Mouse (Mus musculus) hindbrain, embryonic 16.5 days (tissue): ENCODE results near the gene Ppp1r12b. TPM values are rescaled to one million over a fixed set of nuclear protein-coding genes. Genes with fewer than 3 reads are reported as not detected.

Experiments used
- ATAC-seq: fragments of 200-750 bp; cut with Nextera tagmentation; 2 replicates; pipeline ENCODE4 v1.8.0; 2017; ENCODE audit warnings: moderate TSS enrichment, moderate library complexity
- H3K27ac ChIP-seq: fragments of 300-500 bp; sonication (generic); 2 replicates; pipeline ENCODE4 v1.5.1; 2014; ENCODE audit warnings: low read depth, mild to moderate bottlenecking, control low read depth, low read length, moderate library complexity
- H3K27me3 ChIP-seq: fragments of 300-500 bp; sonication (generic); replicated peaks from 2 replicates; pipeline ENCODE4 v1.6.1; 2014; ENCODE audit warnings: low read length; ENCODE audit not compliant: control insufficient read depth, insufficient read depth
- H3K36me3 ChIP-seq: fragments of 300-500 bp; sonication (generic); 2 replicates; pipeline ENCODE4 v1.6.1; 2014; ENCODE audit warnings: mild to moderate bottlenecking, low read length, moderate library complexity, mixed read lengths; ENCODE audit not compliant: control insufficient read depth, insufficient read depth
- H3K4me1 ChIP-seq: fragments of 300-500 bp; sonication (generic); 2 replicates; pipeline ENCODE4 v1.6.1; 2014; ENCODE audit warnings: low read depth, low read length; ENCODE audit not compliant: control insufficient read depth, insufficient read depth
- H3K4me2 ChIP-seq: fragments of 300-500 bp; sonication (generic); 2 replicates; pipeline ENCODE4 v1.6.1; 2014; ENCODE audit warnings: mild to moderate bottlenecking, low read length, control low read depth, moderate library complexity
- H3K4me3 ChIP-seq: fragments of 300-500 bp; sonication (generic); 2 replicates; pipeline ENCODE4 v1.5.1; 2014; ENCODE audit warnings: mild to moderate bottlenecking, low read length, control low read depth, moderate library complexity
- H3K9ac ChIP-seq: fragments of 300-500 bp; sonication (generic); 2 replicates; pipeline ENCODE4 v1.6.1; 2014; ENCODE audit warnings: low read depth, mild to moderate bottlenecking, control low read depth, low read length, moderate library complexity
- H3K9me3 ChIP-seq: fragments of 300-500 bp; sonication (generic); 2 replicates; pipeline ENCODE4 v1.6.1; 2014; ENCODE audit warnings: mild to moderate bottlenecking, low read length, moderate library complexity; ENCODE audit not compliant: control insufficient read depth
- WGBS: fragments of 180-500 bp; shearing (Covaris S2); extraction: QIAGEN DNeasy Blood & Tissue Kit; methylation state at CpG from one replicate; pipeline ENCODE4 v1.1.7; 2014; 5-methylcytosine and 5-hydroxymethylcytosine counted together
- polyA plus RNA-seq: library from polyadenylated mRNA; unstranded; fragments of >200 nt; fragmentation: Nextera tagmentation; extraction: Ambion mirVana; gene quantifications from 2 replicates; pipeline ENCODE4 v1.2.1, GENCODE M21; 2015

Ppp1r12b gene
- polyA plus RNA-seq, 1 experiment from 2014 or later, result 13.4 TPM

GRCm38 (mm10) chr1:134804373-134804772 is 151.4 kb downstream of the Ppp1r12b start:
- WGBS, result 53% methylated on average over 5 of the region's 5 CpGs
- H3K9me3 ChIP-seq, result no peaks in the 10 kb centered on the region
- H3K4me1 ChIP-seq, result peaks cover 8% of the 10 kb centered on the region
- H3K36me3 ChIP-seq, result no peaks in the 10 kb centered on the region
- H3K4me2 ChIP-seq, result no peak overlapping the region
- ATAC-seq, result no peak
- no peak overlapping the region for H3K9ac ChIP-seq
- H3K27me3 ChIP-seq, result no peaks in the 10 kb centered on the region
- H3K27ac ChIP-seq, result no peak overlapping the region
- H3K4me3 ChIP-seq, result no peak overlapping the region

GRCm38 (mm10) chr1:134803286-134804117 is 152.2 kb downstream of the Ppp1r12b start:
- Histone ChIP-seq H3K9ac (no peak overlapping the region), H3K4me3 (no peak overlapping the region), H3K27me3 (no peaks in the 10 kb centered on the region), H3K4me1 (peaks cover 8% of the 10 kb centered on the region), H3K27ac (no peak overlapping the region), H3K36me3 (no peaks in the 10 kb centered on the region), H3K9me3 (no peaks in the 10 kb centered on the region), H3K4me2 (no peak overlapping the region)
- WGBS, result 60% methylated on average over 16 of the region's 16 CpGs
- ATAC-seq, result no peak

DNA sequence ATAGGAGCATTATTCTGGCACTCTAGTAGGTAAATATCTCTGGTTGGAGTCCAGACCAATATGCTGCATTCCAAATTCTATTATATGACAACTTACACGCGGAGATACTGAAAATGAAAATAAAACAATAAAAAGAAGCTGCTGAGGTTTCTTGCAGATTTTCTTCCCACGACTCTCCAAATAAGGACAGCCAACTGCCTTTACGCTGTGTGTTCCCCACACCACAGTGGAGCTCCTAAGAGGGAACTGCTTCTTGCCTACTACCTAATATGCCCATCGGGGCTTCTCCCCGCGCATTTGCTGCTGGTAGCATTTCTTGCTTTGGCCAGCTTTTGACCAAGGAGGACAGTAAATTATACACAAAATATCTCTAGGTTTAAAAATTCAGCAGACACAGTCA is 154.0 kb downstream of the Ppp1r12b start:
- WGBS, result 84% methylated on average over 7 of the region's 7 CpGs
- no peaks in the 10 kb centered on the region for H3K36me3 ChIP-seq

GRCm38 (mm10) chr1:134796536-134796935 is 159.2 kb downstream of the Ppp1r12b start:
- H3K36me3 ChIP-seq, result no peaks in the 10 kb centered on the region
- no peaks in the 10 kb centered on the region; the same call in 1 of the 2 replicates for H3K4me1 ChIP-seq
- H3K27ac ChIP-seq, result no peak overlapping the region
- WGBS, result 76% methylated on average over 3 of the region's 3 CpGs
- no peak overlapping the region for H3K9ac ChIP-seq
- no peak overlapping the region for H3K4me3 ChIP-seq
- no peaks in the 10 kb centered on the region for H3K9me3 ChIP-seq
- H3K27me3 ChIP-seq, result no peaks in the 10 kb centered on the region
- no peak for ATAC-seq
- H3K4me2 ChIP-seq, result no peak overlapping the region

More for the DNA sequence above, 154.0 kb downstream of the Ppp1r12b start:
- no peak overlapping the region for H3K27ac ChIP-seq
- no peak for ATAC-seq
- H3K4me3 ChIP-seq, result no peak overlapping the region
- H3K4me2 ChIP-seq, result no peak overlapping the region
- no peaks in the 10 kb centered on the region for H3K9me3 ChIP-seq
- H3K9ac ChIP-seq, result no peak overlapping the region
- H3K27me3 ChIP-seq, result no peaks in the 10 kb centered on the region
- H3K4me1 ChIP-seq, result peaks cover 8% of the 10 kb centered on the region

GRCm38 (mm10) chr1:134796076-134796475 is 159.7 kb downstream of the Ppp1r12b start:
- Histone ChIP-seq H3K9ac (no peak overlapping the region), H3K4me2 (no peak overlapping the region), H3K27me3 (no peaks in the 10 kb centered on the region), H3K4me3 (no peak overlapping the region), H3K9me3 (no peaks in the 10 kb centered on the region), H3K4me1 (no peaks in the 10 kb centered on the region; the same call in 1 of the 2 replicates), H3K36me3 (no peaks in the 10 kb centered on the region), H3K27ac (no peak overlapping the region)
- ATAC-seq, result no peak
- 100% methylated on average over 1 of the region's 1 CpGs for WGBS

GRCm38 (mm10) chr1:134791456-134791855 is 164.3 kb downstream of the Ppp1r12b start:
- no peaks in the 10 kb centered on the region for H3K27me3 ChIP-seq
- no peak overlapping the region for H3K4me2 ChIP-seq
- H3K4me3 ChIP-seq, result no peak overlapping the region
- H3K36me3 ChIP-seq, result no peaks in the 10 kb centered on the region
- H3K27ac ChIP-seq, result no peak overlapping the region
- no peak for ATAC-seq
- H3K4me1 ChIP-seq, result no peaks in the 10 kb centered on the region; the same call in 1 of the 2 replicates
- H3K9me3 ChIP-seq, result no peaks in the 10 kb centered on the region
- H3K9ac ChIP-seq, result no peak overlapping the region

DNA sequence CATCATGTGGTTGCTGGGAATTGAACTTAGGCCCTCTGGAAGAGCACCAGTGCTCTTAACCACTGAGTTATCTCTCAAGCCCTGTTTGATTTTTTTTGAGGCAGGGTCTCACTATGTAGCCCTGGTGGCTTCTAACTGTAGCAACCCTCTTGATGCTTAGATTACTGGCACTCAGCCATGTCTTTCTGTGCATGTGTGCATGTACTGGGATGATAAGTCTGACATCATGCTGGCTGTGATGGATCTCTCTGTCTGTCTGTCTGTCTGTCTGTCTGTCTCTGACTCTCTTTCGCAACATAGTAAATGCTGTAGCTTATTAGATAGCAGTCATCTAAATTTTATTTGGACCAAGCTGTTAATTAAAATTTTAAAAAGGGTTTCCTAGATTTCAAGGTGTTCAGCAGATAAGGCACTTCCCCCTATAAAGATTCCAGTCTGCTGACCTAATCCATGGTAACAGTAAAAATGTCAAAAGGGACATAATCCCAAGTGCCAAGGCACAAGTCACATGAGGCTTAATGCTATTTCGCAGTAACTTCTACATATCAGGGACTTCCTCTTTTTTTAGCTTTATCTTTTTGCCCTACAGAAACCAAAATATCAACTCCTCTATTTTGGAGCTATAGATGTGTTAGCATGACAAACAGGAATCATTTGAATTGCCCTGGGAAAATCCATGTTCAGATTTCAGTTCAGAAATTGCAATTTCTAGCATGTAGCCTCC is 164.9 kb downstream of the Ppp1r12b start:
- Histone ChIP-seq H3K4me1 (no peaks in the 10 kb centered on the region; the same call in 1 of the 2 replicates), H3K9ac (no peak overlapping the region), H3K27me3 (no peaks in the 10 kb centered on the region), H3K27ac (no peak overlapping the region), H3K36me3 (no peaks in the 10 kb centered on the region), H3K4me2 (no peak overlapping the region), H3K9me3 (no peaks in the 10 kb centered on the region), H3K4me3 (no peak overlapping the region)
- ATAC-seq, result no peak
- 94% methylated on average over 2 of the region's 2 CpGs for WGBS

DNA sequence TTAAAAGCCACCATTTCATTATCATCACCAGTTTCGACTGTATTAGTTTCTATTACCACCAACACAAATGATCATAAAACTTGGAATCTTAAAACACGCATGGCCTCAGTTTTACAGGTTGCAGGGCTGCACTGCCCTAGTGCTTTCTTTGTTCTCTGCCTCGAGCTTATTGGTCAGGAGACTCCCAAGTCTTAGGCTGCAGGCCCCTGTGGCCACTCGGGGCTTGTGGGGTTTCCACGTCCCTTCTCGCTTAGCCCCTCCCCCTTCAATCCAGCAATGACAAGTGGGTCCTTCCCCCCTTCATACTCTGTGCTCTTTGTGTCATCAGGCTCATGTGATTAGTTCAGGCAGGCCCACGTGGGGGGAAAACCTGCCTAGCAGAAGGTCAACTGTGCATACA is 167.6 kb downstream of the Ppp1r12b start:
- H3K9ac ChIP-seq, result no peak overlapping the region

DNA sequence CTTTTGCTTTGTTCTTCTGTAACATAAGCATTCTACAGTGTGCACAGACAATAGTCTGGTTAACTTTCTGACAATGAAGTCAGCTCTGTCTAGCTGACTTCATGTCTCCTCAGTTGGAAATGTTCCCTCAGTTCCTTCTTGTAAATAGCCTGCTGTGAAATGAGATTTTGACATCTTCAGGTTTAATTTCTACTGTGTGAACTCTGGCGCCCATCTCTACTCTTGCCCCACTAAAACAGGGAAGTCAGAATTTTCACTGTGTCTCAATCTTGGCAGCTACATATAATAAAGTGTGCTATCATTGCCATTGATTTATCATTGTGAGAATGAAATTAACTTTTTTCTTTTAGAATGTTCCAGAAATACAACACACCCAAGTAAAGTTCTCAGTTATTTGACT is 170.8 kb downstream of the Ppp1r12b start:
- Histone ChIP-seq H3K4me3 (no peak overlapping the region), H3K9me3 (no peaks in the 10 kb centered on the region), H3K27me3 (no peaks in the 10 kb centered on the region), H3K4me1 (no peaks in the 10 kb centered on the region), H3K36me3 (no peaks in the 10 kb centered on the region), H3K9ac (no peak overlapping the region), H3K4me2 (no peak overlapping the region), H3K27ac (no peak overlapping the region)
- ATAC-seq, result no peak
- WGBS, result 83% methylated on average over 1 of the region's 1 CpGs

More for the DNA sequence above, 167.6 kb downstream of the Ppp1r12b start:
- Histone ChIP-seq H3K4me1 (no peaks in the 10 kb centered on the region), H3K4me3 (no peak overlapping the region), H3K4me2 (no peak overlapping the region), H3K27me3 (no peaks in the 10 kb centered on the region), H3K27ac (no peak overlapping the region), H3K36me3 (no peaks in the 10 kb centered on the region), H3K9me3 (no peaks in the 10 kb centered on the region)
- 53% methylated on average over 7 of the region's 7 CpGs for WGBS
- ATAC-seq, result no peak
